Mouse (Mus musculus): ENCODE results near the gene Ethe1. TPM values are rescaled to one million over a fixed set of nuclear protein-coding genes. Genes with fewer than 3 reads are reported as not detected.

The Ethe1 gene
- polyA plus RNA-seq, 1 experiment from 2014 or later: 25.6 TPM

GRCm38 (mm10) chr7:24637046-24637445, 49.7 kb downstream of the Ethe1 start:
- H3K9me3 ChIP-seq: peaks cover 6% of the 10 kb centered on the region; the same call in 1 of the 2 replicates
- peak overlapping the region; percentile 40 for H3K4me3 ChIP-seq (replicated peaks)
- no peak overlapping the region; the same call in 1 of the 2 replicates for H3K9ac ChIP-seq (replicated peaks)
- no peak overlapping the region for H3K27ac ChIP-seq
- peaks cover 16% of the 10 kb centered on the region for H3K4me1 ChIP-seq (replicated peaks)
- no peak for ATAC-seq (ENCODE audit: insufficient number of reproducible peaks, insufficient read depth, low FRiP score, low TSS enrichment, low read depth)
- H3K4me2 ChIP-seq: peak overlapping the region; percentile 68
- WGBS: 2% methylated on average over 18 of the region's 18 CpGs
- H3K36me3 ChIP-seq: no peaks in the 10 kb centered on the region
- H3K27me3 ChIP-seq: peaks cover 63% of the 10 kb centered on the region

DNA sequence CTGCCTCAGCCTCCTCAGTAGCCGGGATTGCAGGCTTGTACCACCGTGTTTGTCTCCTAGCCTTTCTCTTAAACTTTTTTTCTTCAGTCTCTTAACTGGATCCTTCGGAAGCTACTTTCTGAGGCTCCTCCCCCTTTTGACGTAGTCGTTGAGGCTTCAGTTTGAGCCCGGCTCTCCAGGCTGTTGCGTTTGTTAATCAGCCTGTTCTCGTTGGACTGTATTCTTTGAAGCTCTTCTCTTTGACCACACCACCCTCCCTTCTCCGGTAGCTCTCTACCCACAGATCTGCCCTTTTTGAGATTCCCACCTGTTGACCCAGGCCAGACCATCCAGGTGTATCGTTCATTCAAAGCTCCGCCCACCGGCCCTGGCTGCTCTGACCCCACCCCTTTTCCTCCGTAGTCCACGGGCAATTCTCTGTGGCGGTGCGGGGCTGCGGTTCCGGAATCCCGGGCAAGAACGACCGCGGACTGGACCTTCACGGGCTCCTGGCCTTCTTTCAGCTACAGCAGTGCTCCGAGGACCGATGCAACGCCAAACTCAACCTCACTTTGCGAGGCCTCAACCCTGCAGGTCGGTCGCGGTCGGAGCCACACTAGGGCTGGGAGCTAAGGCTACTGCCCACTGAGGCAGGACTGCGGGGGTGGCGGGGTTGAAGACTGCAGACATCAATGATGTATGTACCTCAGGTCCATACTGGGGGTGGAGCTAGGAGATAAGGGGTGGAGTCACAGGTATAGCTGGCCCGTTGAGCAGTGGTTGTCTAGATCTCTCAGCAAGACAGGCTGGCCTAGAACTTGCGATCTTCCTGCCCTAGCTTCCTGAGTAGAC, 50.9 kb downstream of the Ethe1 start:
- Histone ChIP-seq H3K4me1 (replicated peaks) (peaks cover 16% of the 10 kb centered on the region), H3K9ac (replicated peaks) (peak overlapping the region; percentile 45), H3K27me3 (peaks cover 69% of the 10 kb centered on the region), H3K27ac (no peak overlapping the region), H3K36me3 (no peaks in the 10 kb centered on the region), H3K9me3 (peaks cover 1% of the 10 kb centered on the region; the same call in 1 of the 2 replicates), H3K4me3 (replicated peaks) (peak overlapping the region; percentile 40), H3K4me2 (peak overlapping the region; percentile 68)
- 2% methylated on average over 35 of the region's 35 CpGs for WGBS
- ATAC-seq (ENCODE audit: insufficient number of reproducible peaks, insufficient read depth, low FRiP score, low TSS enrichment, low read depth): no peak; the same call in 1 of the 2 replicates

- Histone ChIP-seq H3K9me3 (no peaks in the 10 kb centered on the region), H3K4me3 (replicated peaks) (no peak overlapping the region), H3K27ac (no peak overlapping the region), H3K9ac (replicated peaks) (no peak overlapping the region), H3K4me1 (replicated peaks) (peaks cover 16% of the 10 kb centered on the region), H3K27me3 (peaks cover 75% of the 10 kb centered on the region), H3K4me2 (no peak overlapping the region), H3K36me3 (no peaks in the 10 kb centered on the region)
- ATAC-seq (ENCODE audit: insufficient number of reproducible peaks, insufficient read depth, low FRiP score, low TSS enrichment, low read depth): no peak
- 54% methylated on average over 13 of the region's 13 CpGs for WGBS
Measured at GRCm38 (mm10) chr7:24640450-24640849, 53.1 kb downstream of the Ethe1 start.

GRCm38 (mm10) chr7:24642491-24642890, 55.1 kb downstream of the Ethe1 start:
- Histone ChIP-seq H3K27ac (no peak overlapping the region), H3K36me3 (no peaks in the 10 kb centered on the region), H3K27me3 (peaks cover 61% of the 10 kb centered on the region), H3K4me1 (replicated peaks) (peaks cover 11% of the 10 kb centered on the region), H3K9ac (replicated peaks) (no peak overlapping the region), H3K9me3 (no peaks in the 10 kb centered on the region), H3K4me3 (replicated peaks) (no peak overlapping the region), H3K4me2 (no peak overlapping the region)
- WGBS: 6% methylated on average over 9 of the region's 9 CpGs
- ATAC-seq (ENCODE audit: insufficient number of reproducible peaks, insufficient read depth, low FRiP score, low TSS enrichment, low read depth): no peak

- no peak overlapping the region for H3K27ac ChIP-seq
- no peak overlapping the region for H3K4me2 ChIP-seq
- no peak for ATAC-seq (ENCODE audit: insufficient number of reproducible peaks, insufficient read depth, low FRiP score, low TSS enrichment, low read depth)
- H3K36me3 ChIP-seq: no peaks in the 10 kb centered on the region
- H3K4me3 ChIP-seq (replicated peaks): no peak overlapping the region
- 79% methylated on average over 6 of the region's 6 CpGs for WGBS
- peaks cover 41% of the 10 kb centered on the region for H3K27me3 ChIP-seq
- H3K4me1 ChIP-seq (replicated peaks): no peaks in the 10 kb centered on the region
- no peak overlapping the region for H3K9ac ChIP-seq (replicated peaks)
- no peaks in the 10 kb centered on the region for H3K9me3 ChIP-seq
Measured at GRCm38 (mm10) chr7:24644492-24644891, 57.1 kb downstream of the Ethe1 start.

DNA sequence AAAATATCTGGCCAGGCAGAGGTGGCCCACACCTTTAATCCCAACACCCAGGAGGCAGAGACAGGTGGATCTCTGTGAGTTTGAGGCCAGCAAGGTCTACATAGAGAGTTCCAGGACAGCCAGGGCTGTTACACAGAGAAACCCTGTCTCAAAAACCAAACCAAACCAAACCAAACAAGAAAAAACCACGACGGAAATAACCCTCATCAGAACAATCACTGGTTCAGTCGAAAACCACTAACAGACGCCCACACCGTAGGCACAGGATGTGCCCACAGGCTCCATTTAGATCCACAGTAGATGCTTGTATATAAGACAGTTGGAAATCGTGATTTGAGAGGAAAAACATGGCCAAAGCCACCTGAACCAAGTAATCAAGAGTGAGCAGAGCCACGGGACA, 57.7 kb downstream of the Ethe1 start:
- H3K9ac ChIP-seq (replicated peaks): no peak overlapping the region
- no peak overlapping the region for H3K4me3 ChIP-seq (replicated peaks)
- H3K4me2 ChIP-seq: no peak overlapping the region
- no peak for ATAC-seq (ENCODE audit: insufficient number of reproducible peaks, insufficient read depth, low FRiP score, low TSS enrichment, low read depth)
- no peaks in the 10 kb centered on the region for H3K9me3 ChIP-seq
- H3K27ac ChIP-seq: no peak overlapping the region
- no peaks in the 10 kb centered on the region for H3K36me3 ChIP-seq
- WGBS: 77% methylated on average over 7 of the region's 7 CpGs
- peaks cover 36% of the 10 kb centered on the region for H3K27me3 ChIP-seq
- H3K4me1 ChIP-seq (replicated peaks): no peaks in the 10 kb centered on the region

DNA sequence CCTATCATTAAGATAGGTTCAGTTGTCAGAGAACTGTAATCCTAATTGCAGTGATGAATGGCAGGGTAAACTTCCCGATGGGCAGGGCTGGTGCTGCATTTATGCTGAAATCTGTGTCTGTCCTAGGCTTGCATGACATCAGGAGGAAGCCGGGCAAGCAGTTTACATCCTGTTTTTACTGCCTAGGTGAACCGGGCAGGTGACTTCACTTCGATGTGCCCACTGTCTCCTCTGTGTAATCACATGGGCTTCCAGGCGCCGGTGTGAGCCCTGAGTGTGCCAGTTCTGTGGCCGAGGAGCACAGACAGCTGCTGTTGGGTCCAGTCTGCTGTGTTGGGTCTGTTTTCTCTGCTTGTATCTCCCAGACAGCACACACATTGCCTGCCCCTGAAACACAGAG, 59.1 kb downstream of the Ethe1 start:
- Histone ChIP-seq H3K9me3 (no peaks in the 10 kb centered on the region), H3K27me3 (peaks cover 24% of the 10 kb centered on the region), H3K36me3 (no peaks in the 10 kb centered on the region), H3K4me1 (replicated peaks) (no peaks in the 10 kb centered on the region), H3K4me3 (replicated peaks) (no peak overlapping the region), H3K4me2 (no peak overlapping the region), H3K9ac (replicated peaks) (no peak overlapping the region), H3K27ac (no peak overlapping the region)
- ATAC-seq (ENCODE audit: insufficient number of reproducible peaks, insufficient read depth, low FRiP score, low TSS enrichment, low read depth): no peak
- 65% methylated on average over 7 of the region's 7 CpGs for WGBS

DNA sequence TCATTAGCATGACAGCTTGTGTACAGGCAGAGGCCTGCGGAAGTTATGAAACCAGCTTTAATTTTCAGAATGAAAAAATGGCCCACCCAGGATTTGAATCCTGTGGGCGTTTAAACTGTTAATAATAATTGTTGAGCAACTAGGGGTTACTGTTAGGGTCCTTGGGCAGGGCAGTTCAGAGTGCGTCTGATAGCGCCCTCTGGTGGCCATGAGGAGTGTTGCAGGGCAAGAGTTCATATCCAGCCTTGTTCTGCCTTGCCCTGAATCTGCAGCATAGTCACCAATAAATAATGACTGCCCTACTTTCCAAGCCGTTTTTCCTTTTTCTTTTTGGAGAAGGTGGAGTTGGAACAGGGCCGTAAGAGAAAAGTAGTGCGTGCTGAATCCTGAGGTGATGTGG, 66.3 kb downstream of the Ethe1 start:
- WGBS: 23% methylated on average over 7 of the region's 7 CpGs
- no peaks in the 10 kb centered on the region for H3K4me1 ChIP-seq (replicated peaks)

More for the DNA sequence above, 66.3 kb downstream of the Ethe1 start:
- no peaks in the 10 kb centered on the region for H3K27me3 ChIP-seq
- ATAC-seq (ENCODE audit: insufficient number of reproducible peaks, insufficient read depth, low FRiP score, low TSS enrichment, low read depth): no peak
- no peak overlapping the region for H3K27ac ChIP-seq
- H3K4me3 ChIP-seq (replicated peaks): no peak overlapping the region
- H3K36me3 ChIP-seq: no peaks in the 10 kb centered on the region
- no peaks in the 10 kb centered on the region for H3K9me3 ChIP-seq
- no peak overlapping the region for H3K9ac ChIP-seq (replicated peaks)
- H3K4me2 ChIP-seq: no peak overlapping the region

Other genes starting within 250 kb of the Ethe1 start
- not detected in 2 replicates for gene Lypd5, start 238.3 kb upstream of the Ethe1 start, polyA plus RNA-seq (2016; fragmentation: Nextera tagmentation; extraction: Ambion mirVana)
- 2.1 and 2.8 TPM in 2 replicates for gene Kcnn4, start 217.3 kb upstream of the Ethe1 start, polyA plus RNA-seq (2016; fragmentation: Nextera tagmentation; extraction: Ambion mirVana)
- 22.7 and 25.4 TPM in 2 replicates for gene Smg9, start 187.9 kb upstream of the Ethe1 start, polyA plus RNA-seq (2016; fragmentation: Nextera tagmentation; extraction: Ambion mirVana)
- gene Irgc1, start 135.2 kb upstream of the Ethe1 start, polyA plus RNA-seq (2016; fragmentation: Nextera tagmentation; extraction: Ambion mirVana): not detected in 2 replicates
- gene Plaur, start 125.1 kb upstream of the Ethe1 start, polyA plus RNA-seq (2016; fragmentation: Nextera tagmentation; extraction: Ambion mirVana): 1.8 and 2.6 TPM in 2 replicates
- 6.5 and 7.0 TPM in 2 replicates for gene Cadm4, start 105.5 kb upstream of the Ethe1 start, polyA plus RNA-seq (2016; fragmentation: Nextera tagmentation; extraction: Ambion mirVana)
- 94.4 and 101 TPM in 2 replicates for gene Zfp428, start 80.5 kb upstream of the Ethe1 start, polyA plus RNA-seq (2016; fragmentation: Nextera tagmentation; extraction: Ambion mirVana)
- gene AC161166.1, start 75.1 kb upstream of the Ethe1 start, polyA plus RNA-seq (2016; fragmentation: Nextera tagmentation; extraction: Ambion mirVana): 0.52 and 1.1 TPM in 2 replicates
- gene Irgq, start 56.9 kb upstream of the Ethe1 start, polyA plus RNA-seq (2016; fragmentation: Nextera tagmentation; extraction: Ambion mirVana): 10.8 and 11.6 TPM in 2 replicates
- gene Pinlyp, start 41.4 kb upstream of the Ethe1 start, polyA plus RNA-seq (2016; fragmentation: Nextera tagmentation; extraction: Ambion mirVana): not detected in 2 replicates
- 131 and 134 TPM in 2 replicates for gene Xrcc1, start 41.3 kb upstream of the Ethe1 start, polyA plus RNA-seq (2016; fragmentation: Nextera tagmentation; extraction: Ambion mirVana)
- gene Zfp575, start 98 bp downstream of the Ethe1 start, polyA plus RNA-seq (2016; fragmentation: Nextera tagmentation; extraction: Ambion mirVana): 3.6 and 4.0 TPM in 2 replicates
- 0.18 and 0.20 TPM in 2 replicates for gene Phldb3, start 23.2 kb downstream of the Ethe1 start, polyA plus RNA-seq (2016; fragmentation: Nextera tagmentation; extraction: Ambion mirVana)
- gene Lypd3, start 49.0 kb downstream of the Ethe1 start, polyA plus RNA-seq (2016; fragmentation: Nextera tagmentation; extraction: Ambion mirVana): 3.1 and 3.3 TPM in 2 replicates
- not detected in 2 replicates for gene Tex101, start 89.1 kb downstream of the Ethe1 start, polyA plus RNA-seq (2016; fragmentation: Nextera tagmentation; extraction: Ambion mirVana)
- not detected in 2 replicates for gene BC049730, start 121.7 kb downstream of the Ethe1 start, polyA plus RNA-seq (2016; fragmentation: Nextera tagmentation; extraction: Ambion mirVana)
- gene Gm4763, start 139.4 kb downstream of the Ethe1 start, polyA plus RNA-seq (2016; fragmentation: Nextera tagmentation; extraction: Ambion mirVana): not detected in 2 replicates
- not detected in 2 replicates for gene Cd177, start 172.8 kb downstream of the Ethe1 start, polyA plus RNA-seq (2016; fragmentation: Nextera tagmentation; extraction: Ambion mirVana)
- not detected in 2 replicates for gene Ceacam10, start 189.7 kb downstream of the Ethe1 start, polyA plus RNA-seq (2016; fragmentation: Nextera tagmentation; extraction: Ambion mirVana)

Measured in limb, embryonic 12.5 days (tissue).